Mouse (Mus musculus): ENCODE data around the gene Otog. TPM values are rescaled to one million over a fixed set of nuclear protein-coding genes. Genes with fewer than 3 reads are reported as not detected.

Otog gene
- polyA plus RNA-seq (2012; rRNA removed), result 0.01 TPM in 1 of 2 replicates, not detected in the other

GRCm38 (mm10) chr7:46240696-46241095 lies at the start of gene Otog:
Gene Otog, plus strand, starts transcription at chr7:46240987.

DNA sequence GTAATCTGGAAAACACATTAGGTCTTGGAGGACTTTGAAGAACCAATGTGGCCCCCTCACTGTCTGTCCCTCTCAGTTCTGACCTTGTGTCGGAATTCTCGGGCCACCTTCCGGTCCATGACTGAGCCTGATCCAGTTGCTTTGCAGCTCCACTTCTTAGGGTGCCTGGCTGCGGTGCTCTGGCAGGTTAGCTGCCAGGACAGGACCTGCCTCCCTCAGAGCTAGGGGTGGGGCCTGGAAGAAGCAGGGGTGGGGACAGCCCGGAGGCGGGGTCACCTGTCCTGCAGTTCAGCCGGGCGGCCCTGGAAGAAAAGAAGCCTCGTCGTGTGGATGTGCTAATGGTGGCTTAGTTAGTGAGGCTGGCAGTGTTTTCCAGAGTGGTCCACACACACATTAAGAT lies 2.4 kb upstream of the Otog start, which contains the start of gene Ush1c:
TSS of gene Ush1c (minus strand) at position 158 of the 400 bp plus-strand sequence.

Other genes starting within 250 kb of the Otog start
- gene Abcc6, start 210.7 kb upstream of the Otog start, polyA plus RNA-seq (2012; rRNA removed), result 0.22 and 0.79 TPM in 2 replicates
- 8.3 and 12.3 TPM in 2 replicates for gene Nomo1, start 207.3 kb upstream of the Otog start, polyA plus RNA-seq (2012; rRNA removed)
- gene Kcnj11, start 140.2 kb upstream of the Otog start, polyA plus RNA-seq (2012; rRNA removed), result 1.9 and 3.3 TPM in 2 replicates
- 5.6 TPM in 2 replicates for gene Abcc8, start 61.0 kb upstream of the Otog start, polyA plus RNA-seq (2012; rRNA removed)
- gene Ush1c, start 2.5 kb upstream of the Otog start, polyA plus RNA-seq (2012; rRNA removed), result 0.10 and 0.13 TPM in 2 replicates
- 0.80 and 1.2 TPM in 2 replicates for gene Myod1, start 135.5 kb downstream of the Otog start, polyA plus RNA-seq (2012; rRNA removed)
- 0.06 and 0.13 TPM in 2 replicates for gene Kcnc1, start 155.5 kb downstream of the Otog start, polyA plus RNA-seq (2012; rRNA removed)